Mouse (Mus musculus): ENCODE measurements at regions not wholly inside any gene's neighbourhood (a gene's known extent, or its start where the extent isn't known, plus 50 kb on each side); places are given as distances from the start of the nearest gene placed in this dataset.

- DNase-seq, result no peak
Measured at GRCm38 (mm10) chr13:39774554-39774953, 586.7 kb downstream of the Ofcc1 start.

DNA sequence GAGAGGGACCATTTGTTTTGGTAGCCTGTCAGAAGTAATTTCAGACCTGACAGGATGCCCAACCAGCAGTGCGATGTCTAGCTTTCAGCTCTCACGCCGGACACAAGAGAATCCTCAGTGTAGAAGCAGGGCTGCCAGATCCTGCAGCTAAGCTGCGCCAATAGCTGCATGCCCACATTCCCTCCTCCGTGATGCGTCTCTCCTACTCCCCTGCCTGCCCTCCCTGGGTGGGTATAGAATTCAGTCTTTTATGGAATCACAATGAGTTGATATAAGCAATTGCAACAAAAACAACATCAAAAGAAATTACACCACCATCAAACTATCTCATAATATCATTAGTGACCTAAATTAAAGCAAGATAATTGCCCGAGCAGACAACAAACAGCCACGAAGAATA, 587.1 kb downstream of the Ofcc1 start:
- no peak for DNase-seq

GRCm38 (mm10) chr13:39769228-39769627, 592.0 kb downstream of the Ofcc1 start:
- no peak for DNase-seq

DNA sequence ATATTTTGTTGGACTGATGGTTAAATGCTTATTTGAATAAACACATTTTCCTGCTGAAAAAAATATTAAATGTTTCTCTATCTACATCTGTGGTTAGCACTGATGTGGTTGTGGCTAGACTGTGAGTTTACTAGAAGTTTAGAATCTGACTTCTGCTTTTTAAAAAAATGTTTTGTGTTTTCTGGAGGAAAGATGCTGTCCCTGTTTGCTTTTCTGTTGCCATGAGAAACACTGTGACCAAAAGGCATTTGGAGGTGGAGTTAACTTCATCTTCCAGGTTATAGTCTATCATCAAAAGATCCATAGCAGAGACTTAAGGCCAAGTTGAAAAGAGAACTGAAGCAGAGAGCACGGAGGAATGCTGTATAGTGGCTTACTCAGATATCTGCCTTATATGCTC, 594.4 kb downstream of the Ofcc1 start:
- no peak for DNase-seq
